Mouse (Mus musculus): ENCODE results near the gene Ppm1f.
"Not testable (repeated sequence)": the region's sequence is repeated elsewhere in the genome, so short reads cannot be mapped to it uniquely, and the experiment has no call there.

Gene Ppm1f

DNA sequence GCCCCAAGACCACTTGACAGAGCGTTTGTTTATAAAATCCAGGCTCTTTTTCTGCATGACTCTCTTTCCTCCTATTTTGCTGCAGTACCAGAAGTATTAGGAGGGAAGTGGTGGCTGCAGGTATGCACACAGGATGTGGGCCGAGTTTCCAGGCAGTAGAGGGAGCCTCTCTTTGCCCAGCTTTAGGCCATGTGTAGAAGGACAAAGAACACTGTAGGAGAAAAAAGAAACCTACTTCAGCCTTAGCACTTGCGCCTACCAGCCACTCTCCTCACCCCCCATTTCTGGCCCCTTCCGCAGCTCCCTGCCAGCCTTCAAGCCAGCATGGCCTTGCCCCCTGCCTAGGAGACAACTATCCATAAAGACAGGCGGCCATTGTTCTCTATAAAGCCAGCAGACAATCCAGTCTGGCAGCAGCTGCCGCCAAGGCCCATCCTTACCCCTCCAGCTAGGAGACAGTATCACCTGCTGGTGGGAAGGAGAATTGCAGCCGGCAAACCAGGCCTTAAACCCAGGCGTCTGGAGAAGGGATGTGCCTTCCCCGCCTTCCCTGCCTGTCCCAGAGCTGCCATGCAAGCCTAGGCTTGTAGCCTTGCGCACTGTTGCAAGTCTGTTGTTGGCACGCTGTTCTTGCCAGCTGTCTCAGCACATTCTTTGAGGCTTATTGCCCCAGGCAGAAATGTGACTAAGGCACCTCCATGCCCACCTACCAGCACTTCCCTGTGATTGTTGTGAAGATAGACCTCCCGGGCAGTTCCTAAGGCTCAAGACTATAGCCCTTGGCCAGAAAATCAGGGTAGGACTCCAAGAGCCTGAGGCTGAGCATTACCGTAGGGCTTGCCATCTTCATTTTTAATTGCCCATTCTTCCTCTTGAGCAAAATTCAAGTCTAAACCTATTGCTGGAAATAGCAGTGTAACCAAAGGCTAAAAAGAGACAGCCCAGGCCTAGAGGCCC, 15.7 kb downstream of the Ppm1f start:
- DNase-seq (ENCODE audit: extremely low read depth, low read depth): peak; percentile 19

DNA sequence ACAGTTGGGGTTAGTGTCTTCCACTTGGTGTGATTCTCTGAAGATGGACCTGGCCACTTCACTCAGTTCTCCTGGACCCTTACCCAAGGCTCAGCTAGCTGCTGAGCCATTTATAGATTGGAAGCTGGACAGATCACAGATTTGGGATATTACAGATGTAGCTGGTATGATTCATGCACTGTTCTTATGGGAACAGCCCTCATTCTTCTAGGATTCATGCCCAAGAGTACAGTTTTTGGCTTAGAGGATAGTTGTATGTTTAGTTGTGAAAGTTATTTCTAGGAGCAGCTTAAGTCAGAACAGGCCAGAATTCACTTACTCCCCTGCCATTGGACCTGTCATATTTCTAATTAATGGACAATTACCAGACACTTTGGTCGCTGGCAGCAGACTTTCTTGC, 17.2 kb downstream of the Ppm1f start:
- DNase-seq (ENCODE audit: extremely low read depth, low read depth): no peak

GRCm38 (mm10) chr16:16918441-16919117, 22.3 kb downstream of the Ppm1f start:
- no peak for DNase-seq (ENCODE audit: extremely low read depth, low read depth)

DNA sequence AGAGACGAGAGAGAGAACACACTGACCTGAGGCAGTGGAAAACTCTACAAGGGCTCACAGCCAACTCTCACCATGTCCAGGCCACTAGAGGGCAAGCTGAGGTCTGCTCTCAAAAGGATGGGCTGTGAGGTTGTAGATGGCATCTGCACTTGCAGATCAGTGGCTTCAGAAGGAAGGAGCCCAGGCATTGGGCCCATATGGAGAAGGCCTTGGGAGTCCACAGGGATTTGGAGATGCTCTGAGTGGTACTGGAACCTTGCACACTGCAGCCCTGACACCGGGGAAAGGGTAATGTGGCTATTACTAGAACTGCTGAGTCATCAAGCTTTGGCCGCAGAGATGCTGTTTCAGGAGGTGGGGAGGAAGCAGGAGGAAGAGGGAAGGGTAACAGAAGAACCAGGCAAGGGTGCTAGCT, 24.8 kb downstream of the Ppm1f start:
- DNase-seq (ENCODE audit: extremely low read depth, low read depth): no peak

DNA sequence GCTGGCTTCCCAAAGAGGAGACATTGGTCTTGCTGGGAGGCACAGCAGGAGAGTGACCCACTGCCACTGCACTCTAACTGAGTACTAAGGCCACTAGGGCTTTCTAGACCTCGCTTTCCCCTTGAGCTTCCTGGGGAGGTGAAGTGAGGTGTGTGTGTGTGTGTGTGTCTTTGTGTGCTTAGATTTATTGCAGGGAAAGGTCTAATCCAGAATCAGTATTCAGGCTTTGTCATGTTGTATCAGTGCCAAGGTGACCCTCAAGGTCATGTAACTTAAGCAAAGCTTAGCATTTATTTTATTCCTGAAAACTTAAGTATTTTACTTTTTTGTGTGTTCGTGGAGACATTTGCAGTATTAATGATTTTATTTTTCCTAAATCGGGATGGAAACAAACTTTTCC, 28.2 kb downstream of the Ppm1f start:
- no peak for DNase-seq (ENCODE audit: extremely low read depth, low read depth)

- DNase-seq (ENCODE audit: extremely low read depth, low read depth): no peak
Observed at GRCm38 (mm10) chr16:16926536-16926935, 30.3 kb downstream of the Ppm1f start.

DNA sequence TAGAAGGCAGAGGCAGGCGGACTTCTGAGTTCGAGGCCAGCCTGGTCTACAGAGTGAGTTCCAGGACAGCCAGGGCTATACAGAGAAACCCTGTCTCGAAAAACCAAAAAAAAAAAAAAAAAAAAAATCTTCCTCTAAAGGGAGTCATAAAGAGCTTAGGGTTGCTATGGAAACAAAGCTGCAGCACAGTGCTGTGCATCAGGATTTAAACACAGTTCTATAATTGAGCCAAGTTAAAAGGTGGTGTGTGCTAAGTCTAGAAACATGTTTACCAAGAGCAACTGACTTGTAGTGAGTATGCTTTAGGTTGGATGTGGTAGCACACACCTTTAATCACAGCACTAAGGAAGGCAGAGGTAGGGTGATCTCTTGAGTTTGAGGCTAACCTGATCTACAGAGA, 32.6 kb downstream of the Ppm1f start:
- DNase-seq (ENCODE audit: extremely low read depth, low read depth): not testable (repeated sequence)

DNA sequence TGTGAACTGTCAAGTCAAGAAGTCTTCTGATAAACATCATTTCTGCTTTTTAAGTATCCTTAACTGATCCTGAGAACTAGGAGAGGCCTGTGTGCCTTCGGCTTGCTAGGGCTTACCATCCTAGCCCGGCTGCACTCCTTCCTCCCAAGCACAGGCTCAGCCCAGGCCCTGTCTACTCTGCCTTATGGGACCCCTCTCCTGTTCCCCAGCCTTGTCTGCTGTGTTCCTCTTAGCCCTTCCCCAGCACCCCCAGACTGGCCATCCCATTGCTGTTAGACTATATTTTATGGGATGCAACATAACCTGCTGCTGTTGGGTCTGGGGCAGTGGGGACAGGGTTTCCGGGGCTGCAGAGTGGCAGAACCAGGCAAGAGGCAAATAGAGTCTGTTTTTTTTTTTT, 34.1 kb downstream of the Ppm1f start:
- no peak for DNase-seq (ENCODE audit: extremely low read depth, low read depth)

DNA sequence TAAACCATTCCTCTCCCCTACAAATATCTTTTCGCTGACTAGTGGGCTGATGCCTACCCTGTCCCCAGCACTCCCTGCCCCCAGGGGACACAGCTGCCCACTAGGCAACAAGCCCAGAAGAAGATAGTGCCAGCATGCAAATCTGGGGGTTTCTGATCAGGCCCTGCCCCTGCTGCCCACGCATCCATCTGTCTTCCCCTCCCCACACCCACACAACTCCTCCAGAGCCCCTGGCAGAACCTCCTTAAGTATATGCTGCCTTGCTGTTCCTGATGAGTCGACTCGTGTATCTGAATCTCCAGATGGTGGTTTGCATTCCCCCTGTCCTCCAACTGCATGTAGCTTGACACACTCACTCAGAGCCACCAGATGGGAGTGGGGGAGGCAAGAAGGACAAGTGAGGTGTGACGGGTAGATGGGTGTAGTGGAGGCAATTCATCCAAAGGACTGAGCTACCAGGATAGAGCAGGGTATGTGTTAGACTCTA, 34.6 kb downstream of the Ppm1f start:
- no peak for DNase-seq (ENCODE audit: extremely low read depth, low read depth)

- DNase-seq (ENCODE audit: extremely low read depth, low read depth): no peak
Observed at GRCm38 (mm10) chr16:16939543-16939942, 43.3 kb downstream of the Ppm1f start.

DNA sequence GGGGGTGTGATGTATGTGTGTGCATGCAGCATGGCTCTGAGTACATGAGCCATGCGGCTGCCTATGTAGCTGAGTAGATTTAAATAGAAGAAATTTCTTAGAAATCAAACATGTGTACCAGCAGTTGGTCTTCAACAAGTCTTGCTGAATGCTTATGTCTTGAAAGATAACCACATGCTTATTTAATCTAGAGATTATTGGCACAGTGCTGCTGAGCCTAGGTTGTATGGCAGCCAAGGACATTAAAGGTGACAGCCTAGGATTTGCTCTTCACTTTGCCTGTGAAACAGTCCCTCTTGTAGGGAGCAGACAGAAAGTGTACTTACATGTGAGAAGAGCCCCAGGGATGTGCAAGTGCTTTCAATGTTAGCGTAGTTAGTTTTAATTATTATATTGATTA, 44.8 kb downstream of the Ppm1f start:
- DNase-seq (ENCODE audit: extremely low read depth, low read depth): no peak

DNA sequence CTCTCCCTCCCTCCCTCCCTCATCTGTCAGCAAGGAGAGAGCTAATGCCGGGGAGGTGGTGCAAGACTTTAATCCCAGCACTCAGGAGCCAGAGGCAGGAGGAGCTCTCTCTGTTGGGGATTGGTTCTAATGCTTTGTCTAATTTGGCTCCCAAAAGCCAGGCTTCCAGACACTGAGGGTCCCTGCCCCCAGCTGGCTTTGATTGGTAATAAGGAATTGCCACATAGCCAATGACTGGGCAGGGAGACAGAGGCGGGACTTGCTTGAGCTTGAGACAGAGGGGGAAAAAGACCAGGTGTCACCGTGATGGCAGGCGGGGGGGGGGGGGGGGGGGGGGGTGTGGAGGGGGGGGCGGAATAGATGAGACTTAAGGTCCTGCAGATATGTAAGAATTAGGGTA, 62.3 kb downstream of the Ppm1f start:
- no peak for DNase-seq (ENCODE audit: extremely low read depth, low read depth)

GRCm38 (mm10) chr16:16959907-16960306, 63.6 kb downstream of the Ppm1f start:
- DNase-seq (ENCODE audit: extremely low read depth, low read depth): no peak

DNA sequence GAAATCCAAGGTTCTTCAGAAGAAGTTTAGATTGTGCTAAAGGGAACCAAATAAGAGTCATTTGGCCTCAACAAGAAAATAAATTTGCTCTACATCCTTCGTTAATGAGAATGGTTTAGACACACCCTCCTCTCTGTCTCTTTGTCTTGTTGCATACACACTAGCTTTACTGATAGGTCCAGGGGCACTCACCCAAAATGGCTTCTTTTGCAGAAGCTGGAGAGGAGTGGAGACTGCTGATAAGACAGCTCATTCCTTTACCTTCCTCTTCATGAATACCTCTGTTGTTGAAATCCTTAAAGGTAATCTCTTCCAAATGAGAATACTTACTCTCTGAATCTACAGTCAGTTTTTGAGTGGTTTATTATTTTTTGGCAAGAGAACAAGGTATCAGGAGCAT, 68.9 kb downstream of the Ppm1f start:
- peak; percentile 92 for DNase-seq (ENCODE audit: extremely low read depth, low read depth)

GRCm38 (mm10) chr16:16966290-16966689, 70.0 kb downstream of the Ppm1f start:
- no peak for DNase-seq (ENCODE audit: extremely low read depth, low read depth)
